Mouse (Mus musculus) hematopoietic stem cell, adult 5-6 weeks (primary cell): Measurements from ENCODE around the gene Simc1. TPM values are rescaled to one million over a fixed set of nuclear protein-coding genes. Genes with fewer than 3 reads are reported as not detected.

Source experiments
- ATAC-seq, 2 experiments: fragments of 125-278 bp in 1 of 2; replicated peaks in 1 of 2; 2 replicates each; pipeline ENCODE4 v1.8.0; 2016 to 2017; ENCODE audit warnings: inconsistent platforms in 2 of 2, mild to moderate bottlenecking in 2 of 2, moderate number of reproducible peaks in 2 of 2, low read depth in 1 of 2, moderate TSS enrichment in 1 of 2; ENCODE audit not compliant: low FRiP score in 2 of 2, poor library complexity in 2 of 2, severe bottlenecking in 2 of 2, insufficient read depth in 1 of 2, low TSS enrichment in 1 of 2
- total RNA-seq: library from RNA; stranded (forward); fragments of 172-1452, 232-1000 nt; gene quantifications from 2 replicates; pipeline ENCODE4 v1.2.3, GENCODE M21; 2017

The Simc1 gene
- total RNA-seq, 1 experiment from 2014 or later: 11.4 TPM

DNA sequence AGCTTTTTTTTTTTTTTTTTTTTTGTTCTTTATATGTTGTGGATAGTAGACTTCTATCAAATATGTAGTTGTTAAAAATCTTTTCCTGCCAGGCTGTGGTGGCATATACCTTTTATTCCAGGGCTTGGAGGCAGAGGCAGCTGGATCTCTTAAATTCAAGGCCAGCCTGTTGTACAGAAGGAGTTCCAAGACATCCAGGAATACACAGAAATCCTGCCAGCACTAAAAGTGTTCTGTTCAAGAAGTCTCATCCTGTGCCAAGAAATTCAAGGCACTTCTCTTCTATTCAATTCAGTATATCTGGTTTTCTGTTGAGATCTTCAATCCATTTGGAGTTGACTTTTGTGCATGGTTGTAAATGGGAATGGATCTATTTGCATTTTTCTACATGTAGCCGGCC is 2.3 kb downstream of the Simc1 start:
- no peak for ATAC-seq

DNA sequence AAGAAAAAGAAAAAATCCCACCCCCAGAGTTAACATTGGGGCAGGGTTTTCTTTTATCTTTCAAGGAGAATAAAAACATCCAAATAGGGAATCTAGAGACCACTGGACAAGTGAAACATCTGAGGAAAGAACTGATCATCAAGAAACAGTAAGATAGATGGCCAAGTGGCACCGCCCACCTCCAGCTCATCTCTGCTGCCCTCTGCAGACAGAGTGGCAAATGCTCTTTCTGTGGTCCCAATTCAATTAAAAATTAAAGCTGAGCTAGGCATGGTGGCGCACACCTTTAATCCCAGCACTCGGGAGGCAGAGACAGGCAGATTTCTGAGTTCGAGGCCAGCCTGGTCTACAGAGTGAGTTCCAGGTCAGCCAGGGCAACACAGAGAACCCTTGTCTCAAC is 16.6 kb downstream of the Simc1 start:
- no peak for ATAC-seq

GRCm38 (mm10) chr13:54521181-54521580 is 17.6 kb downstream of the Simc1 start:
- no peak for ATAC-seq

DNA sequence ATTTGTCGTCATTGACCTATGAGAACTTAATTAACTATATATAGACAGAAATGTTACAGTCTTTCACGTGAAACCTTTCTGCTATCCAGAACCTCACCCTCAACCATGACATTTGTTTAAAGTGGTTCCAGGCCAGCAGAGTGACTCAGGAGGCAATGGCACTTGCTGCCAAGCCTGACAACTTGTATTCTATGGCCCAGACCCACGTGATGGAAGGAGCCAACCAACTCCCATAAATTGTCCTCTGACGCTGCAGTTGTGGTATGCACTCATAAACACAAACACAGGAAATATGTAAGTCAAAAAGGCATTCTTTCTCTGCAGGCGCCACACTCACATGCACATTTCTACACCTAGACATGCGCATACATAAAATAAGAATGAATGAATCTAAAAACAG is 23.6 kb downstream of the Simc1 start:
- no peak for ATAC-seq

GRCm38 (mm10) chr13:54532134-54532533 is 28.6 kb downstream of the Simc1 start:
- no peak for ATAC-seq

DNA sequence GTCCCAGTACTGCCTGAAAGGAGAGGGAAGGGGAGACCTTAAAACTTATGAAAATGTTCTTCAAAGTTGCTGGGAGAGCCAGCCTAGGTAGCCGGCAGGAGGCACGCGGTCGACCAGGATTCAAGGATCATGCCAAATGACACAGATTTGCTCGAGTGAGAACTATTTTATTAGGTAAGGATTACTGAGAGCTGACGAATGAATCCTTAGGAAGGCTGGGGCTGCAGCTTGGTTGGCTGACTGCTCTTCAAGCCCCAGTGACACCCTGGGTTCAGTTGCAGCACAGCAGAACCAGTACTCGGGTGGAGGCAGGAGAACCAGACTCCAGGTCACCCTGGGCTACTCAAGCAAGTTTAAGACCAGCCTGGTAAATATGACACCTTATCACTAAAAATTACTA is 44.5 kb downstream of the Simc1 start:
- ATAC-seq: no peak

DNA sequence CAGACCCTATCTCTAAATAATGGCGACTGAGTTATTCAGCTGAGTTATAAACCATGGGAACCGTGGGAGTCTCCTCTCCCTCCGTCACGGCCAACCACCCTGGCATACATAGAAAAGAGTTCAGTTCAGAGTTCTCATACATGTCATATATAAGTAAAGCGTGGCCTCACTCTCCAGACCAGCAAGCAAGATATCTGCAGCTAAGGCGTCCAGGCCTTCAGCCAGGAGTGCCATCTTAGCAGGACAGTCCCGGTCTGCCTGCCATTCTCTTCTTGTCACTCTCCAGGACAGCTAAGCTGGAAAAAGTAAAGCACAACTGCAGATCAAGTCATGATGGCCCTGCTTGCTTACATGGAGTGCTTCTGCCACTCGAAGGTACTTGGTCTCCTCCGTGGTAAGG is 52.6 kb downstream of the Simc1 start:
- ATAC-seq: no peak

DNA sequence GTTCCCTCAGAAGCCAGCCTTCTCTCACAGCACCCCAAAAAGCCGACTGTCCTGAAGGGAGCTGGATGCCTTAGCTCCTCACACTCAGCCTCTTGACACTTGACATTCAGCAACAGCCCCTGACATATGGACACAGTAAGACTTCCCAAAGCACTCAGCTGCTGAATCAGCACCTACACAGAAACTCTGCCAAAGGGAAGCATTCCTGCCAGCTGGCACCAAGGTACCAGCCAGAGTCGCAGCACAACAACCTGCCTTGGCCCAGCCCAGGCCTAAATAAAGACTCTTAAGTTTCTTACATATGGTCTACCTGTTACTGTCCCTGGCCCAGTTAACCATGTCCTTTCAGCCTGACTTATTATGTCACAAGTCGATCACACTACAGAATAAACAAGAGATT is 53.2 kb downstream of the Simc1 start:
- no peak for ATAC-seq

GRCm38 (mm10) chr13:54557652-54558051 is 54.1 kb downstream of the Simc1 start:
- ATAC-seq: no peak

GRCm38 (mm10) chr13:54559656-54560055 is 56.1 kb downstream of the Simc1 start:
- no peak for ATAC-seq

GRCm38 (mm10) chr13:54560608-54561007 is 57.0 kb downstream of the Simc1 start:
- no peak for ATAC-seq

- ATAC-seq: no peak
Observed at GRCm38 (mm10) chr13:54562562-54562961, 59.0 kb downstream of the Simc1 start.

- ATAC-seq: peak in 1 of 2 experiments; percentile 5; a peak in 2 of 4 replicates
Observed at GRCm38 (mm10) chr13:54564232-54565200, 60.9 kb downstream of the Simc1 start.

DNA sequence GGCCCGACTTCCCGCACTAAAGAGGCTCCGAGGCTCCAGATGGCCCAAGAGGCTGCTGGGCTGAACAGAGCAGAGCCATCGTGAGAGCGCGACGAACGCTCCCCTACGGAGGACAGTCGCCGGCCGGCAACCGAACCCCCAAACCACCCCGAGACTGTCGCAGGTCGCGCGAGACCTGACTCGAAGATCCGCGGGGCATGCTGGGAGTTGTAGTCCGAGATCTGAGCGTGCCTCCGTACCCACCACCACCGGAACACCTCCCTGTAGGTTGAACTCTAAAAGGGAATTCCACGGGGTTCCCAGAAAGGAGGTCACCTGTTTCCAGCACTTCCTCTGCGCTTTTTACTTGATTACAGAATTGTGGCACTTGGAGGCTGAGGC is 61.6 kb downstream of the Simc1 start, which contains the start of gene 4833439L19Rik:
TSS of gene 4833439L19Rik (minus strand) at position 235 of the 381 bp plus-strand sequence.
- peak; percentile 98 to 99 for ATAC-seq

DNA sequence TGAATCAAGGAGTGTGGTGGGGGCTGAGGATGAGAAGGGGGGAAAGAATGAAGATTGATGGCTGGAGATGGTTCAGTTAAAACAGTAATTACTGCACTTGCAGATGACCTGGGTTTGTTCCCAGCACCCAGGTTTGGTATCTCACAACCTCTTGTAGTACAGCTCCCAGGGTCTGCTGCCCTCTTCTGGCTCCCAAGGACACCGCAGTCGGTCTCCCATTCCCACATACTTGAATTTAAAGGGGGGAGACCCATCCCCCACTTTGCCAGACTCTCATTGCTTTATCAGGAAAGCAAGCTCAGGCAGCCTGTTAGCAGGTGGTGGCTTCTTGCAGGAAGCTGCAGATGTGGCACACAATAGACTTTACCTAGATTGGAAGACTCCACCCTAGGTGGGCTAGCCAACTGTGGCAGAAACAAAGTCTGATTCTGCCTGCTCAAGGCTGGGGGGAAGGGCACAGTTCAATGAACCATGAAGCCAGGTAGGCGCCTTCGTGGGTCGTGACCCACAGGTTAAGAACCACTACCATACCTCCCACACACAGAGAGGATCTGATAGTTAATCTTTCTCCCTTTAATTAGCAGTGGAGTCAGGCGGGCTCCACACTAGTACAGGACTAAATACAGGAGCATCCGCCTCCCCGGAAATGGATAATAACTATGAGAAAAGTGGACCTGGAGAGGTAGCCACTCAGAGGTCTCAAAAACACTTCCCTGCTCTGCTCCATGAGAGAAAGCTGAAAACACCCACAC is 62.2 kb downstream of the Simc1 start:
- peak; percentile 36 to 40; a peak in 3 of 4 replicates for ATAC-seq

DNA sequence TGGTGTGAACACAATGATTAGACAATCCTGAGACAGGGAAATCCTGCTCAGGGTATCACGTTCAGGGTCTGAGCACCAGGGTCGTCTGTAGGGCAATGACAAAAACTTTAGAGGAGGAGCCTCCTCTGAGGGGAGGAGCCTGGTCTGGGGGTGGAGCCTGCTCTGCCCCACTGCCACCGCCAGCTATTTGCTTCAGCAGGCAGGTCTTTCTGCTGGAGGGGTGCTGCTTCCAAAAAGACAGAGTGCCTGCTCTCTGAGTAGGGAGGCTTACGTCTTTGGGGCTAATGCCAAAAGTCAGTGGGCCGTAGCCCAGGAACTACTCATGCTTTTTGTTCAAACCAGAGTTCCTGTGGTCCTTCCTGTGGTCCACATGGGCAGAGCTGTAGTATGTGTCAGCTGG is 64.8 kb downstream of the Simc1 start:
- ATAC-seq: no peak

DNA sequence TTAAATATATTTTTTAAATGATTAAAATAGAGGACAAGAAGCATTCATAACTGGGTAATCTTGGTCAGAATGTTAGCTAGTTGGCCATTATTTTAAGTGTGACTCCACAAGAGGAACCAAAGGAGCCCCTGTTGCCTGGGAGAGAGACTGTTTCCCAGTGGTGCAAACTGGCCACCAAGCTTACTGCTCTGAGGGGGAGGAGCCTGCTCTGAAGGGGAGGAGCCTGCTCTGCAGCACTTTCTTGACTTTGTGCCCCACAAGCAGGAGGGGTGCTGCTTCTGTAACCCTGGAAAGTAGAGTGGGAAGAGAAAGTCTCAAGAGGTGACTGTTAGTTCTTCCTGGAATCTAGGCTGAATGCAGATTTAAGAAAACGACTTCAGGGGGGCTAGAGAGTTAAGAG is 65.7 kb downstream of the Simc1 start:
- no peak for ATAC-seq

DNA sequence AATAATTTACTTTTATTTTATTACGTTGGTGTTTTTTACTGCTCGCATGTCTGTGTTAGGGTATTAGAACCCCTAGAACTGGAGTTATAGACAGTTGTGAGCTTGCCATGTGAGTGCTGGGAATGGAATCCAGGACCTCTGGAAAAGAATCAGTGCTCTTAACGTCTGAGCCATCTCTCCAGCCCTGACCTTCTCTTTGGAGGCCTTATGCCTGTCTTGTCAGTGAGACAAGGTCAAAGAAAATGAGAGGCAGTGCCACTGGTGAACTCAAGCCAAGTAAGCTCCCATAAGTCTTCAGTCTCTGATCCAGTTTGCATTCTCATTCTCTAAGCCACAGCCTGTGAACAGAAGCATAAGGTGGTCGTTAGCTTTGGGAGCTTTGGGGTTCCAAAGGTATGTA is 67.2 kb downstream of the Simc1 start:
- ATAC-seq: no peak
